25 mouse cellular contexts compared by ENCODE assay signal in genomic region chr19:5062041-5062440, GRCm38 (mm10). TPM values are rescaled to one million over a fixed set of nuclear protein-coding genes. Genes with fewer than 3 reads are reported as not detected.
DNase-seq lines count a peak whose midpoint lies in the region; TF ChIP-seq lines count a peak whose summit lies in the region.
"Had no signal": no experiment of that assay in that cellular context is flagged by ENCODE, and none has a peak within 500 bp of the region (broad histone marks: within the 10 kb centered on the region; RNA-seq: fewer than 3 reads in every experiment).

No protein-coding gene starts in this region.

- peak overlapping the region; percentile 11; the same call in 1 of the 2 replicates for H3K4me3 ChIP-seq in gastrocnemius, adult 2 months
- H3K4me3 ChIP-seq in limb, embryonic 10.5 days, result 0 out of 2 replicates have a peak overlapping the region, but pooled peaks have one; percentile 6
- H3K4me3 ChIP-seq: embryonic facial prominence, embryonic 13.5 days; heart, embryonic 12.5 days; heart, embryonic 15.5 days; hindbrain, embryonic 10.5 days; hindbrain, embryonic 13.5 days; intestine, embryonic 15.5 days had no signal

- DNase-seq in gastrocnemius, adult 2 months, result no peak
- DNase-seq in gastrocnemius, postnatal 10 days, result no peak
- peak; percentile 69 for DNase-seq in NIH3T3 (ENCODE audit: low read depth)
- no peak for DNase-seq in limb, embryonic 10.5 days (ENCODE audit: low spot score)
- no peak for DNase-seq in adrenal gland, adult 18-20 months (ENCODE audit: low spot score in 2 of 2)
- DNase-seq in kidney, postnatal 36 days, result no peak
- DNase-seq: adrenal gland, postnatal 10 days; adrenal gland, postnatal 36 days; B cell, adult 2 months; cerebellum, adult 18-20 months; cerebellum, adult 9-10 months; cerebellum, postnatal 25 days; forebrain, postnatal 0 days; kidney, adult 11 months had no signal

- H3K4me1 ChIP-seq in limb, embryonic 10.5 days, result peaks cover 80% of the 10 kb centered on the region

- intact Hi-C loops in gastrocnemius, adult 2 months (cut with DNase I), result no loop called here

- H3K27me3 ChIP-seq in limb, embryonic 10.5 days (ENCODE audit: low read depth, poor library complexity, severe bottlenecking), result no peaks in the 10 kb centered on the region
- H3K27me3 ChIP-seq: embryonic facial prominence, embryonic 13.5 days; heart, embryonic 12.5 days; heart, embryonic 15.5 days; intestine, embryonic 15.5 days had no signal

- no peaks in the 10 kb centered on the region for H3K9me3 ChIP-seq in limb, embryonic 10.5 days (replicated peaks)
- H3K9me3 ChIP-seq: embryonic facial prominence, embryonic 13.5 days; heart, embryonic 12.5 days; heart, embryonic 15.5 days; hindbrain, embryonic 10.5 days; hindbrain, embryonic 13.5 days; intestine, embryonic 15.5 days had no signal

- 88% methylated on average over 5 of the region's 5 CpGs for WGBS in limb, embryonic 10.5 days

- no peak for TF ChIP-seq CTCF in gastrocnemius, adult 2 months (IDR thresholded peaks at IDR 0.05)

- H3K27ac ChIP-seq in gastrocnemius, adult 2 months, result peak overlapping the region; percentile 72
- H3K27ac ChIP-seq in limb, embryonic 10.5 days, result peak overlapping the region; percentile 72
- H3K27ac ChIP-seq: heart, embryonic 15.5 days; hindbrain, embryonic 13.5 days had no signal

- no peaks in the 10 kb centered on the region for H3K36me3 ChIP-seq in limb, embryonic 10.5 days
- H3K36me3 ChIP-seq: embryonic facial prominence, embryonic 13.5 days; heart, embryonic 12.5 days; heart, embryonic 15.5 days; hindbrain, embryonic 10.5 days; hindbrain, embryonic 13.5 days; intestine, embryonic 15.5 days had no signal

RNA-seq across cellular contexts. Expression of gene Cd248, which starts 5.8 kb away (rescaled TPM):
- 10 to 100 TPM in 1 of 2 experiments, 1 to 10 TPM in 1; 9.5 to 15.1 TPM for total RNA-seq in gastrocnemius, adult 2 months (2021)
- total RNA-seq in gastrocnemius, postnatal 10 days (2021), result 10 to 100 TPM; 45.2 to 60.2 TPM
- polyA plus RNA-seq in limb, embryonic 10.5 days (2016; fragmentation: Nextera tagmentation; extraction: Ambion mirVana), result 37.1 and 42.5 TPM in 2 replicates
- 10 to 100 TPM in 1 of 2 experiments, 1 to 10 TPM in 1; 7.3 to 16.2 TPM for total RNA-seq in adrenal gland, adult 18-20 months (2021)
- total RNA-seq: CH12.LX; granulocyte monocyte progenitor cell, adult 5-6 weeks had no signal
- polyA plus RNA-seq: activated CD4-positive, CD25-positive, alpha-beta regulatory T cell, adult 4 months had no signal

RNA-seq across cellular contexts. Expression of gene Rin1, which starts 11.8 kb away (rescaled TPM):
- 1 to 10 TPM in 1 of 2 experiments, under 1 TPM in 1; 0.99 to 1.3 TPM for total RNA-seq in gastrocnemius, adult 2 months (2021)
- 1 to 10 TPM; 1.5 to 1.8 TPM for total RNA-seq in gastrocnemius, postnatal 10 days (2021)
- polyA plus RNA-seq in limb, embryonic 10.5 days (2016; fragmentation: Nextera tagmentation; extraction: Ambion mirVana), result 3.1 and 3.5 TPM in 2 replicates
- 1 to 10 TPM; 3.4 to 4.2 TPM for total RNA-seq in adrenal gland, adult 18-20 months (2021)

RNA-seq across cellular contexts. Expression of gene Brms1, which starts 20.9 kb away (rescaled TPM):
- 10 to 100 TPM; 14.7 to 15.1 TPM for total RNA-seq in gastrocnemius, adult 2 months (2021)
- total RNA-seq in gastrocnemius, postnatal 10 days (2021), result 10 to 100 TPM; 14.3 to 15.5 TPM
- polyA plus RNA-seq in limb, embryonic 10.5 days (2016; fragmentation: Nextera tagmentation; extraction: Ambion mirVana), result 74.6 and 84.6 TPM in 2 replicates
- total RNA-seq in adrenal gland, adult 18-20 months (2021), result 10 to 100 TPM; 28.4 to 29.3 TPM

RNA-seq across cellular contexts. Expression of gene Tmem151a, which starts 23.3 kb away (rescaled TPM):
- not detected for total RNA-seq in gastrocnemius, adult 2 months (2021)
- total RNA-seq in gastrocnemius, postnatal 10 days (2021), result under 1 TPM; 0.23 to 0.27 TPM
- polyA plus RNA-seq in limb, embryonic 10.5 days (2016; fragmentation: Nextera tagmentation; extraction: Ambion mirVana), result 2.4 and 2.5 TPM in 2 replicates
- 1 to 10 TPM; 1.4 to 1.5 TPM for total RNA-seq in adrenal gland, adult 18-20 months (2021)
- total RNA-seq: CH12.LX; common myeloid progenitor, adult 5-6 weeks; MEL had no signal
- polyA plus RNA-seq: activated CD4-positive, CD25-positive, alpha-beta regulatory T cell, adult 4 months had no signal

RNA-seq across cellular contexts. Expression of gene AC124502.3, which starts 23.4 kb away (rescaled TPM):
- total RNA-seq in gastrocnemius, adult 2 months (2021), result under 1 TPM; 0.46 to 0.59 TPM
- 1 to 10 TPM in 1 of 2 experiments, under 1 TPM in 1; 0.84 to 1.3 TPM for total RNA-seq in gastrocnemius, postnatal 10 days (2021)
- polyA plus RNA-seq in limb, embryonic 10.5 days (2016; fragmentation: Nextera tagmentation; extraction: Ambion mirVana), result 1.8 and 3.1 TPM in 2 replicates
- total RNA-seq in adrenal gland, adult 18-20 months (2021), result 1 to 10 TPM in 1 of 2 experiments, under 1 TPM in 1; 0.73 to 1.5 TPM
- total RNA-seq: common myeloid progenitor, adult 5-6 weeks had no signal
